Mouse (Mus musculus): ENCODE results near the gene Tldc1. TPM values are rescaled to one million over a fixed set of nuclear protein-coding genes. Genes with fewer than 3 reads are reported as not detected.

The Tldc1 gene
- polyA plus RNA-seq, 1 experiment from 2014 or later = 11.1 TPM

GRCm38 (mm10) chr8:119809620-119810019 lies 31.4 kb upstream of the Tldc1 start:
- Histone ChIP-seq H3K4me2 (ENCODE audit: low read length) (no peak overlapping the region), H3K9me3 (ENCODE audit: control insufficient read depth, low read length) (no peaks in the 10 kb centered on the region), H3K4me3 (ENCODE audit: low read depth, low read length) (no peak overlapping the region), H3K36me3 (ENCODE audit: control insufficient read depth, insufficient read depth, low read length) (peaks cover 13% of the 10 kb centered on the region; the same call in 1 of the 2 replicates), H3K4me1 (replicated peaks; ENCODE audit: control insufficient read depth, insufficient read depth, low read length) (peaks cover 35% of the 10 kb centered on the region), H3K9ac (ENCODE audit: low read length) (no peak overlapping the region), H3K27ac (ENCODE audit: low read depth) (no peak overlapping the region), H3K27me3 (replicated peaks; ENCODE audit: control insufficient read depth, insufficient read depth, low read length) (no peaks in the 10 kb centered on the region)
- ATAC-seq (replicated peaks; ENCODE audit: low FRiP score, low TSS enrichment, low read depth) = no peak
- WGBS = 92% methylated on average over 9 of the region's 9 CpGs
- DNase-seq (ENCODE audit: low spot score) = no peak

DNA sequence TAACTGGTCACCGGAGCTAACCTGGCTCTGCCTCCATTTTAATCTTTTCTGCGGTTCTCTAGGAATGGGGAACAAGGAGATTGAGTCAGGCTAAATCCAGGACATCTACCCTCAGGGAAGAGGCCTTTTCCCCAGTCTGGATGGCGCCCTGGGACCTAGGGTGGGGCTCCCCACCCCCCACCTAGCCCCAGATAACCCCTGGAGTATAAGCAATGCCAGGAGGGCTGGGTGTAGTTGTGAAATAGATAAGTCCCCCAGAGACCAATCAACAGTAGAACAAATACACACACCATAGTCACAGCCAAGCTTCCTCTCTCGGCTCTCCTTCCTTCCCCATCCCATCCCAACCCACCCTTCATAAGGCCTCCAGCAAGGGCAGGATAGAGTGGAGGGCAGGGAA lies 29.5 kb upstream of the Tldc1 start:
- H3K9ac ChIP-seq (ENCODE audit: low read length) = no peak overlapping the region
- no peaks in the 10 kb centered on the region for H3K9me3 ChIP-seq (ENCODE audit: control insufficient read depth, low read length)
- WGBS = 87% methylated on average over 4 of the region's 4 CpGs
- peaks cover 13% of the 10 kb centered on the region; the same call in 1 of the 2 replicates for H3K36me3 ChIP-seq (ENCODE audit: control insufficient read depth, insufficient read depth, low read length)
- H3K27ac ChIP-seq (ENCODE audit: low read depth) = no peak overlapping the region
- no peak overlapping the region for H3K4me2 ChIP-seq (ENCODE audit: low read length)
- no peak for DNase-seq (ENCODE audit: low spot score)
- H3K27me3 ChIP-seq (replicated peaks; ENCODE audit: control insufficient read depth, insufficient read depth, low read length) = no peaks in the 10 kb centered on the region
- H3K4me1 ChIP-seq (replicated peaks; ENCODE audit: control insufficient read depth, insufficient read depth, low read length) = peaks cover 18% of the 10 kb centered on the region
- H3K4me3 ChIP-seq (ENCODE audit: low read depth, low read length) = no peak overlapping the region
- ATAC-seq (replicated peaks; ENCODE audit: low FRiP score, low TSS enrichment, low read depth) = no peak

DNA sequence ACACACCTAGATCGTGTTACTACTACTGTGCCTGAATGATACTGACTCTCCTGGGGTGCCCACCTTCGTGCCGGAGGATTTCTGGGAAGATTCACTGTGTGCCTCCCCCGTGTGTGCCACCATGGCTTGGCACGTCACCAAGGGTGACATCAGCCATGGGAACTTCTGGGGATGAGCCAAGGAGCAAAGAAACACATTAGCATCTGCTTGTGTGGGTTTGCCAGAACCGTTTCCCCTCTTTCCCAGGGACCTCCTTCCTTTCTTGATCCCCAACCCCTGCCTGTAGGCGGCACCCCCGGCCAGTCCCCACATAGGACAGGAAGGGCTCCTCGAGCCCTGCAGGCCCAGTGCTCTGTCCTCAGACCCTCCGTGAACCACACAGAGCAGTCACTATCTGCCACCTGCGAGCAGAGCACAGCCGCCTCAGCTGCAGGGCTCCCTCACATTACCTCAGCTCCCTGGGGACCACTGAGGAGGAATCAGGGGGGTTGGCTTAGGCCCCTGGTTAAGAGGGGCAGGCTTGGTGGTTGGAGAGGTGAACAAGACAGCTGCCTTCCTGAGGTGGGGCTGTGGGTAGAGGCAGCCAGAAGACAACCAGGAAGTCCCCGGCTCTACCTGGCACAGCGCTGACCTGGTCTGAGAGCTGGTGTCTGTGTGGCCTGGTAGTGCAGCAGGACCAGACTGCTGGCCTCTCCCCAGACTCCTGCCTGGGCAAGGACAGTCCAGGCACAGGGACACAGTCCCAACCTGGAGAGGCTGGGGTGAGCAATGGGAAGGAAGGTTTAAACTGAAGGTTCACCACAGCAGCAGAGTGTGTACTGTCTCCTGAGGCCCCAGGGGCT lies 28.4 kb upstream of the Tldc1 start:
- 73% methylated on average over 14 of the region's 14 CpGs for WGBS
- DNase-seq (ENCODE audit: low spot score) (no peak), ATAC-seq (replicated peaks; ENCODE audit: low FRiP score, low TSS enrichment, low read depth) (no peak)
- H3K9me3 ChIP-seq (ENCODE audit: control insufficient read depth, low read length) = no peaks in the 10 kb centered on the region
- H3K4me3 ChIP-seq (ENCODE audit: low read depth, low read length) = no peak overlapping the region
- H3K27ac ChIP-seq (ENCODE audit: low read depth) = no peak overlapping the region
- H3K4me1 ChIP-seq (replicated peaks; ENCODE audit: control insufficient read depth, insufficient read depth, low read length) = peaks cover 7% of the 10 kb centered on the region
- H3K27me3 ChIP-seq (replicated peaks; ENCODE audit: control insufficient read depth, insufficient read depth, low read length) = no peaks in the 10 kb centered on the region
- H3K9ac ChIP-seq (ENCODE audit: low read length) = no peak overlapping the region
- no peak overlapping the region for H3K4me2 ChIP-seq (ENCODE audit: low read length)
- H3K36me3 ChIP-seq (ENCODE audit: control insufficient read depth, insufficient read depth, low read length) = peaks cover 13% of the 10 kb centered on the region; the same call in 1 of the 2 replicates

DNA sequence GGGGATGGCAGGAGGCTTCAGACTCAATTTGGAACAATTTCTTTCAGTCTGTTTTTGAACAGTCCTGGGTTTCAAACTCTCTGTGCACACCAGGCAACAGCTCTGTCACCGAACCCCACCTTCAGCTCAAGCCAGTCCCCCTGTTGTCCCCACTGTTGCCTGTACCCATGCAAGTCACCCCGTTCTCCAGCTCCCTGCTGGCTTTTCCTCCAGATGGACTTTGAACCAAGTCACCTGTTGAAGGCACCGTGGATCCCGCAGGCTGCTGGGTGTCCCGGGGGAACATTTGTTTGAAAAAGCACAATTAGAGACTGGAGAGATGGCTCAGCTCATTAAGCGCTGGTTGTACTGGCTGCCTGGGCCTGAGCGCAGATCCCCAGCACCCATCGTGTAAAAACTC lies 27.1 kb upstream of the Tldc1 start:
- Histone ChIP-seq H3K9ac (ENCODE audit: low read length) (no peak overlapping the region), H3K27ac (ENCODE audit: low read depth) (peak overlapping the region; percentile 2; the same call in 1 of the 2 replicates), H3K4me2 (ENCODE audit: low read length) (no peak overlapping the region), H3K4me1 (replicated peaks; ENCODE audit: control insufficient read depth, insufficient read depth, low read length) (peaks cover 3% of the 10 kb centered on the region; the same call in 1 of the 2 replicates), H3K9me3 (ENCODE audit: control insufficient read depth, low read length) (no peaks in the 10 kb centered on the region), H3K4me3 (ENCODE audit: low read depth, low read length) (no peak overlapping the region), H3K27me3 (replicated peaks; ENCODE audit: control insufficient read depth, insufficient read depth, low read length) (no peaks in the 10 kb centered on the region), H3K36me3 (ENCODE audit: control insufficient read depth, insufficient read depth, low read length) (peaks cover 13% of the 10 kb centered on the region; the same call in 1 of the 2 replicates)
- WGBS = 61% methylated on average over 8 of the region's 8 CpGs
- DNase-seq (ENCODE audit: low spot score) (no peak), ATAC-seq (replicated peaks; ENCODE audit: low FRiP score, low TSS enrichment, low read depth) (no peak)

GRCm38 (mm10) chr8:119802592-119802991 lies 24.4 kb upstream of the Tldc1 start:
- no peaks in the 10 kb centered on the region for H3K36me3 ChIP-seq (ENCODE audit: control insufficient read depth, insufficient read depth, low read length)
- no peaks in the 10 kb centered on the region for H3K9me3 ChIP-seq (ENCODE audit: control insufficient read depth, low read length)
- peaks cover 15% of the 10 kb centered on the region for H3K4me1 ChIP-seq (replicated peaks; ENCODE audit: control insufficient read depth, insufficient read depth, low read length)
- H3K9ac ChIP-seq (ENCODE audit: low read length) = no peak overlapping the region
- DNase-seq (ENCODE audit: low spot score) (no peak), ATAC-seq (replicated peaks; ENCODE audit: low FRiP score, low TSS enrichment, low read depth) (no peak)
- no peak overlapping the region for H3K27ac ChIP-seq (ENCODE audit: low read depth)
- 91% methylated on average over 1 of the region's 1 CpGs for WGBS
- H3K27me3 ChIP-seq (replicated peaks; ENCODE audit: control insufficient read depth, insufficient read depth, low read length) = no peaks in the 10 kb centered on the region
- no peak overlapping the region for H3K4me3 ChIP-seq (ENCODE audit: low read depth, low read length)
- no peak overlapping the region for H3K4me2 ChIP-seq (ENCODE audit: low read length)

DNA sequence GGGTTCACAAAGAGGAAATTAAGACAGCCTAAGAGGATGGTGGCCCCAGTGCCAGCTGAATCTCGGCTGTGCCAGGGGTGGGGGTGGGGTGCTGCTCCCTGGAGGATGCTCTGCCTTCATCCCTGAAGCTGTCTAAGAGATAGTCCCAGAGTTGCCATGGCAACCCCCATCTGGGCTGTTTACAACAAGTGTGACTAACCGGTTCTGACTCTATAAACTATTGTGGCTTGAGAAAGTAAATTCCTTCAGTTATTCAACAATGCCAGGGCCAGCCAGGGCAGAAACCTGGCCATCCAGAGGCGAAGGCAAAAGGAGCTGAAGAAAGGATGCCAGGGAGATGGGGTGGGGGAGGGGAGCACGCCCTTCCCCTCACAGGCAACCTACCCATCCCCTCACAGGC lies 23.0 kb upstream of the Tldc1 start:
- 20% methylated on average over 4 of the region's 4 CpGs for WGBS
- Histone ChIP-seq H3K27ac (ENCODE audit: low read depth) (no peak overlapping the region), H3K9me3 (ENCODE audit: control insufficient read depth, low read length) (no peaks in the 10 kb centered on the region), H3K27me3 (replicated peaks; ENCODE audit: control insufficient read depth, insufficient read depth, low read length) (no peaks in the 10 kb centered on the region), H3K4me1 (replicated peaks; ENCODE audit: control insufficient read depth, insufficient read depth, low read length) (peaks cover 15% of the 10 kb centered on the region), H3K9ac (ENCODE audit: low read length) (no peak overlapping the region), H3K4me2 (ENCODE audit: low read length) (no peak overlapping the region), H3K36me3 (ENCODE audit: control insufficient read depth, insufficient read depth, low read length) (no peaks in the 10 kb centered on the region), H3K4me3 (ENCODE audit: low read depth, low read length) (no peak overlapping the region)
- DNase-seq (ENCODE audit: low spot score) (no peak), ATAC-seq (replicated peaks; ENCODE audit: low FRiP score, low TSS enrichment, low read depth) (no peak)

DNA sequence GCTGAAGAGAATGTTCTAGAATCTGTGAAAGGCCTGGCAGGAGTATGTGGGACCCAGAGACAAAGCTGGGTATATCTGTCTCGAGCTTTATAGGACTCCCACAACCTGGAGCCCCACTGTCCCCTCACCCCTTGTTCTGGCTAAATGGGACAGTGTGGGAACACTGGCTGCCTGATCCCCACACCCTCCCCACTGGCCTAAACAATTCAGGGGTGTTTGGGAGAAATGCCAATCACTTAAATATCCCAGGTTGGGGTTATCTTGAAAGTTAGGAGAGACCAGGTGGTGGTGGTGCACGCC lies 20.7 kb upstream of the Tldc1 start:
- Histone ChIP-seq H3K4me1 (replicated peaks; ENCODE audit: control insufficient read depth, insufficient read depth, low read length) (peaks cover 13% of the 10 kb centered on the region), H3K36me3 (ENCODE audit: control insufficient read depth, insufficient read depth, low read length) (no peaks in the 10 kb centered on the region), H3K27me3 (replicated peaks; ENCODE audit: control insufficient read depth, insufficient read depth, low read length) (no peaks in the 10 kb centered on the region), H3K9me3 (ENCODE audit: control insufficient read depth, low read length) (no peaks in the 10 kb centered on the region), H3K9ac (ENCODE audit: low read length) (no peak overlapping the region), H3K27ac (ENCODE audit: low read depth) (peak overlapping the region; percentile 65), H3K4me3 (ENCODE audit: low read depth, low read length) (no peak overlapping the region), H3K4me2 (ENCODE audit: low read length) (peak overlapping the region; percentile 38)
- DNase-seq (ENCODE audit: low spot score) (no peak), ATAC-seq (replicated peaks; ENCODE audit: low FRiP score, low TSS enrichment, low read depth) (no peak; the same call in 1 of the 2 replicates)
- WGBS = 53% methylated on average over 2 of the region's 2 CpGs

DNA sequence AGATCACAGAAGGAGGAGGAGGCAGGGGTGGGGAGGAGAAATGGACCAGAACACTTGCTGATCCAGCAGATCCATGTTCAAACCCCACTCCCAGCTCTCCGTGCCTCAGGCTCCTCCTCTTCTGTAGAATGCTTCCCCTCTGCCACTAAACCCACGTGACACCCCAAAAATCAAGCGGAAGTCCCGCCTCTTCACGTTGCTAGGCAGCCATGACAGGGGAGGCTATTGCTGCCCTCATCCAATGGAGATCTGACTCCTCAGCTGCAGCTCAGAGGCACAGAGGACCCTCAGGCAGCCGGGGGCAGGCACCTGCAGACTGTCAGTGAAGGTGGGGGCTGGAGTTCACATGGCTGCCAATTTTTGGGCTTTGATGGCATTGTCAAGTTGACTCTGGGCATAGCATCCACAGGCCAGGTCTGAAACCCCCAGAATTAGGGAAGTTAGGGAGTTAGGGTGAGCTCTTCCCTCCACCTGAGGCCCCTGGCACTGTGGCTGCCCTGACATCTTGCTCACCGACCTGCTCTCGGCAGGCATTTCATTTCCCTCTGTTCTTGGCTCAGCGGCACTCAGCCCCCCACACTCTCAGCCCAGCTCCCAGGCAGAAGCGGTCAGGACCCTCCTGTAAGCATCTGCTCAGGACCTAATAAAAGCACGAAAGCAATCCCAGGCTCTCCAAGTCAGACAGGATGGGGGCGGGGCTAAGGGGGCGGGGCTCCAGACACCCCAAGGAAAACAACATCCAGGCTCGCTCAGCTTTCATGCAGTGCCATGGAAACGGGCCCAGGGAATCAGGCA lies 20.2 kb upstream of the Tldc1 start:
- WGBS = 8% methylated on average over 15 of the region's 15 CpGs
- Histone ChIP-seq H3K4me1 (replicated peaks; ENCODE audit: control insufficient read depth, insufficient read depth, low read length) (peaks cover 13% of the 10 kb centered on the region), H3K27me3 (replicated peaks; ENCODE audit: control insufficient read depth, insufficient read depth, low read length) (no peaks in the 10 kb centered on the region), H3K9me3 (ENCODE audit: control insufficient read depth, low read length) (no peaks in the 10 kb centered on the region), H3K4me2 (ENCODE audit: low read length) (peak overlapping the region; percentile 38), H3K4me3 (ENCODE audit: low read depth, low read length) (0 out of 2 replicates have a peak overlapping the region, but pooled peaks have one; percentile 2), H3K27ac (ENCODE audit: low read depth) (peak overlapping the region; percentile 65; the same call in 1 of the 2 replicates), H3K36me3 (ENCODE audit: control insufficient read depth, insufficient read depth, low read length) (no peaks in the 10 kb centered on the region), H3K9ac (ENCODE audit: low read length) (0 out of 2 replicates have a peak overlapping the region, but pooled peaks have one; percentile 7)
- DNase-seq (ENCODE audit: low spot score) = peak; percentile 76
- ATAC-seq (replicated peaks; ENCODE audit: low FRiP score, low TSS enrichment, low read depth) = peak; percentile 70

Measured in intestine, embryonic 14.5 days (tissue).